Mouse (Mus musculus): ENCODE data around the gene Dnmbp. TPM values are rescaled to one million over a fixed set of nuclear protein-coding genes. Genes with fewer than 3 reads are reported as not detected.

Dnmbp gene
- total and polyA plus RNA-seq, 3 experiments: 5.4 to 9.4 TPM; not detected in 1

DNA sequence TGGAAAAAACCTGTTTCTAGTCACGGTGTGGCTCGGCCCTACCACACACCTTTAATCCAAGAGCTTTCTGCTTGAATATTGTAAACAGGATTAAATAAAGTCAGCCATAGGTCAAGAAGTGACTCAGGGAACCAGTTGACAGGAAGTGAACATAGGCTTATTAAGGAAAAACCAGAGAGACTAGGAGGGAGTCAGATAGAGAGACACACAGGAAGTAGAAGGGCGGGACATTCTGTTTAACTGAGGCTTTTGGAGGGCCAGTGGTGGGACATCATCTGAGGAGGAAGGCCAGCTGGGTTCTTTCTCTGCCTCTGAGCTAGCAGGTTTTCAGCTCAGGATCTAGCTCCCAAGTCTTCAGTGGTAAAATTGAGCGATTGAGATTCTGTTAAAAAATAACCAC lies 20.1 kb downstream of the Dnmbp start (continued):
- TF ChIP-seq TAL1 (IDR thresholded peaks at IDR 0.05; ENCODE audit: low read length) (no peak), KAT2A (conservative IDR thresholded peaks at IDR 0.05; ENCODE audit: low read depth, low read length) (no peak), BHLHE40 (IDR thresholded peaks at IDR 0.05; ENCODE audit: borderline replicate concordance, low read depth, low read length) (no peak), RCOR1 (IDR thresholded peaks at IDR 0.05; ENCODE audit: low read depth, low read length) (no peak), ELF1 (IDR thresholded peaks at IDR 0.05; ENCODE audit: low read depth, low read length) (0 out of 2 replicates have a peak, but pooled peaks have one; percentile 27), RAD21 (IDR thresholded peaks at IDR 0.05; ENCODE audit: low read depth, low read length) (no peak), E2F4 (IDR thresholded peaks at IDR 0.05; ENCODE audit: borderline replicate concordance, low read depth, low read length) (0 out of 2 replicates have a peak, but pooled peaks have one; percentile 12), GABPA (IDR thresholded peaks at IDR 0.05; ENCODE audit: low read depth, low read length) (no peak), CHD1 (IDR thresholded peaks at IDR 0.05; ENCODE audit: low read depth, low read length) (no peak), SMC3 (IDR thresholded peaks at IDR 0.05; ENCODE audit: low read depth, low read length) (no peak)

DNA sequence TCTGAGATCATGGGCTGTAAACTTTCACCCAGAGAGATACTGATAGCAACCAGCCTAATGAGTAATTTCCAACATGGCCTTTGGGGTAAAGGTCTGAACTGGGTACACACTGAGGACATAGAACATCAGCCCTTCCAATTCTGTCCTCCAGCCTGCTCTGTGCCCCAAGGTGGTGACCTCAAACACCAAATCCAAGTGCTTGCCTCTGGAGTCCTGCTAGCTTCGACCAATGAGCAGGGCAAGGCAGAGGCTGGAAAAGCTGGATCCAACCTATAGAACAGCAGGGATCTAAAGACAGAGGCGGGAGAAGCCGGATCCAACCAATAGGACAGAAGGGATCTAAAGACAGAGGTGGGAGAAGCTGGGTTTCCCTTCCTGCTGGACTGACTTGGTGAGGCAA lies 21.2 kb downstream of the Dnmbp start:
- no peak overlapping the region for H3K4me3 ChIP-seq (ENCODE audit: control insufficient read depth in 1 of 2, insufficient read depth in 1 of 2, low read depth in 2 of 2, low read length in 2 of 2)
- H3K4me1 ChIP-seq (ENCODE audit: control insufficient read depth in 1 of 2, insufficient read depth in 2 of 2, low read length in 2 of 2): 0 out of 4 replicates have a peak, but pooled peaks cover 0 to 2% of the 10 kb centered on the region in 2 experiments
- H3K27me3 ChIP-seq (ENCODE audit: control insufficient read depth in 1 of 2, insufficient read depth in 2 of 2, low read length in 2 of 2): no peaks in the 10 kb centered on the region
- H3K79me2 ChIP-seq (ENCODE audit: control insufficient read depth, insufficient read depth, low read length, poor library complexity): no peaks in the 10 kb centered on the region
- TF ChIP-seq ZMIZ1 (IDR thresholded peaks at IDR 0.05; ENCODE audit: low read depth, low read length) (no peak), USF1 (IDR thresholded peaks at IDR 0.05; ENCODE audit: low read depth, low read length) (no peak), GATA1 (IDR thresholded peaks at IDR 0.05; ENCODE audit: low read depth, low read length) (no peak), BHLHE40 (IDR thresholded peaks at IDR 0.05; ENCODE audit: borderline replicate concordance, low read depth, low read length) (no peak), ZC3H11A (IDR thresholded peaks at IDR 0.05; ENCODE audit: low read depth, low read length) (no peak), CTCF (IDR thresholded peaks at IDR 0.05 in 2 of 3, conservative IDR thresholded peaks at IDR 0.05 in 1 of 3; ENCODE audit: control insufficient read depth in 1 of 3, insufficient read depth in 1 of 3, low read depth in 2 of 3, low read length in 3 of 3, poor library complexity in 1 of 3, severe bottlenecking in 1 of 3) (no peak), NRF1 (IDR thresholded peaks at IDR 0.05; ENCODE audit: insufficient read depth, low read depth, low read length, poor library complexity, severe bottlenecking) (no peak), SIN3A (IDR thresholded peaks at IDR 0.05; ENCODE audit: low read length) (no peak), MEF2A (IDR thresholded peaks at IDR 0.05; ENCODE audit: extremely low read depth, insufficient replicate concordance, low read depth, low read length, poor library complexity, severe bottlenecking) (no peak), GABPA (IDR thresholded peaks at IDR 0.05; ENCODE audit: low read depth, low read length) (no peak), HCFC1 (IDR thresholded peaks at IDR 0.05; ENCODE audit: low read depth, low read length) (no peak), ZKSCAN1 (IDR thresholded peaks at IDR 0.05; ENCODE audit: low read depth, low read length) (no peak), USF2 (IDR thresholded peaks at IDR 0.05; ENCODE audit: borderline replicate concordance in 1 of 2, insufficient read depth in 1 of 2, low read depth in 1 of 2, low read length in 2 of 2) (no peak), SMC3 (IDR thresholded peaks at IDR 0.05; ENCODE audit: low read depth, low read length) (no peak), TAL1 (IDR thresholded peaks at IDR 0.05; ENCODE audit: low read length) (no peak), MYC (IDR thresholded peaks at IDR 0.05; ENCODE audit: low read depth, low read length) (no peak), TBP (IDR thresholded peaks at IDR 0.05; ENCODE audit: low read depth, low read length) (no peak), POLR2AphosphoS2 (IDR thresholded peaks at IDR 0.05; ENCODE audit: low read length) (no peak)
- no peaks in the 10 kb centered on the region for H3K36me3 ChIP-seq (ENCODE audit: control insufficient read depth in 1 of 2, insufficient read depth in 2 of 2, low read length in 2 of 2)
- no peak overlapping the region for H3K9ac ChIP-seq (ENCODE audit: control insufficient read depth, low read depth, low read length, poor library complexity, severe bottlenecking)
- peak; percentile 42 for DNase-seq (ENCODE audit: low read depth, low spot score)
- H3K27ac ChIP-seq (ENCODE audit: control insufficient read depth, low read depth, low read length): no peak overlapping the region
- H3K9me3 ChIP-seq (replicated peaks; ENCODE audit: insufficient read depth, low read length): no peaks in the 10 kb centered on the region

Data from MEL (cell line).